Mouse (Mus musculus) heart, embryonic 16.5 days (tissue): ENCODE results near the gene 0610010K14Rik. TPM values are rescaled to one million over a fixed set of nuclear protein-coding genes. Genes with fewer than 3 reads are reported as not detected.

Source experiments
- ATAC-seq: fragments of 200-750 bp; cut with Nextera tagmentation; replicated peaks from 2 replicates; pipeline ENCODE4 v1.8.0; 2017; ENCODE audit warnings: moderate number of reproducible peaks; ENCODE audit not compliant: insufficient read depth, low FRiP score; ENCODE audit errors: extremely low read depth
- H3K27ac ChIP-seq: fragments of 300-500 bp; sonication (generic); 2 replicates; pipeline ENCODE4 v1.5.1; 2014; ENCODE audit warnings: mild to moderate bottlenecking, low read length, control low read depth, moderate library complexity
- H3K27me3 ChIP-seq: fragments of 300-500 bp; sonication (generic); 2 replicates; pipeline ENCODE4 v1.6.1; 2014; ENCODE audit warnings: low read length, mixed read lengths; ENCODE audit not compliant: control insufficient read depth, insufficient read depth
- H3K36me3 ChIP-seq: fragments of 300-500 bp; sonication (generic); 2 replicates; pipeline ENCODE4 v1.6.1; 2014; ENCODE audit not compliant: control insufficient read depth, insufficient read depth
- H3K4me1 ChIP-seq: fragments of 300-500 bp; sonication (generic); 2 replicates; pipeline ENCODE4 v1.6.1; 2014; ENCODE audit warnings: low read length, mixed read lengths; ENCODE audit not compliant: control insufficient read depth, insufficient read depth
- H3K4me2 ChIP-seq: fragments of 300-500 bp; sonication (generic); 2 replicates; pipeline ENCODE4 v1.6.1; 2014; ENCODE audit warnings: low read depth, mild to moderate bottlenecking, control low read depth, low read length
- H3K4me3 ChIP-seq: fragments of 300-500 bp; sonication (generic); 2 replicates; pipeline ENCODE4 v1.5.1; 2014; ENCODE audit warnings: mild to moderate bottlenecking, control low read depth, low read length
- H3K9ac ChIP-seq: fragments of 300-500 bp; sonication (generic); 2 replicates; pipeline ENCODE4 v1.6.1; 2014; ENCODE audit warnings: low read length, control low read depth
- H3K9me3 ChIP-seq: fragments of 300-500 bp; sonication (generic); replicated peaks from 2 replicates; pipeline ENCODE4 v1.6.1; 2016; ENCODE audit warnings: low read length; ENCODE audit not compliant: control insufficient read depth
- WGBS: fragments of 180-500 bp; shearing (Covaris S2); extraction: QIAGEN DNeasy Blood & Tissue Kit; methylation state at CpG from one replicate; pipeline ENCODE4 v1.1.7; 2014; 5-methylcytosine and 5-hydroxymethylcytosine counted together
- polyA plus RNA-seq: library from polyadenylated mRNA; unstranded; fragments of >200 nt; fragmentation: Nextera tagmentation; extraction: Ambion mirVana; gene quantifications from 2 replicates; pipeline ENCODE4 v1.2.1, GENCODE M21; 2015

Gene 0610010K14Rik
- polyA plus RNA-seq, 1 experiment from 2014 or later, result 116 TPM

DNA sequence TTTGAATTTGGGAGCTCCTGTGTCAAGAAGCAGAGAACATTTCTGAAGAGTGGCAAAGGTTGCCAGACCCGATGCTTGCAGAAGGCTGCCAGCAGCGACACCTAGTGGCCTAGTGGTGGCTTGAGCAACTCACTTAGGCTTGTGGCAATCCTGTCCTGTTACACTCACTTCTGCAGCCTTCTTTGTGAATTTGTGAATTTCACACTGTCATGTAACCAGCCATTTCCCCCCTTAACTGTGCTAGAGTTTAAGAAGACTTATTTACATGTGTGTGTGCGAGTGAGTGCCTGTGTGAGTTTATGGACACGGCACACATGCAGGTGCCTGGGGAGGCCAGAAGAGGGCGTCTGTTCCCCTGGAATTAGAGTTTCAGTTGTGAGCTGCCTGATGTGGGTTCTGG, 36.0 kb downstream of the 0610010K14Rik start:
- 37% methylated on average over 5 of the region's 5 CpGs for WGBS
- Histone ChIP-seq H3K4me1 (no peaks in the 10 kb centered on the region), H3K36me3 (no peaks in the 10 kb centered on the region), H3K9ac (no peak overlapping the region), H3K27ac (no peak overlapping the region), H3K9me3 (no peaks in the 10 kb centered on the region), H3K4me2 (no peak overlapping the region), H3K4me3 (no peak overlapping the region), H3K27me3 (no peaks in the 10 kb centered on the region)
- no peak for ATAC-seq

DNA sequence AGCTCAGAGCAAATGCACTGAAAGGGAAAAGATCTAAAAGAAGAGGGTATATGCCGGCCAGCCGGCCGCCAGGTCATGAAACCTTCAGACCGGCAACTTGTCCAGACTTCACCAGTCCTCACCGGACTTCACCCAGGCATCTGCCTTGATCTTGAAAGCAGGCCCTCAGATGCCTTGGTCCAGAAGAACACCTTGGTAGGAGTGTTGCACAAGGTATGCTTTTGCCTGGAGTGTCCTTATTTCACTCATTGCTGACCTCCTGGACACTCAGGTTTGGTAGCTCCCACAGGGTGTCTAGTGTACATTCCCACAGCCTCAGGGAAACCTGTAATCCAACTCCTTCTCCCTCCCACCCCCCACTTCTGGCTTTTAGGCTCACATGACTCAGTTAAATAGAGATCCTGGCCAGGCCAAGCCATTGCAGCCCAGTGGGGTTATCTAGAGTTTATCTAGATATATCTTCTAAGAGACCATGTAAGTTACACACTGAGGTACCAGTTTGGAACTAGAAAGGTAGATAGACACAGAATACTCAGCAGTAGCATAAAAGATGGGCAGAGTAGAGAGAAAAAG, 37.6 kb downstream of the 0610010K14Rik start:
- Histone ChIP-seq H3K27me3 (no peaks in the 10 kb centered on the region), H3K4me3 (no peak overlapping the region)
- 85% methylated on average over 5 of the region's 5 CpGs for WGBS

DNA sequence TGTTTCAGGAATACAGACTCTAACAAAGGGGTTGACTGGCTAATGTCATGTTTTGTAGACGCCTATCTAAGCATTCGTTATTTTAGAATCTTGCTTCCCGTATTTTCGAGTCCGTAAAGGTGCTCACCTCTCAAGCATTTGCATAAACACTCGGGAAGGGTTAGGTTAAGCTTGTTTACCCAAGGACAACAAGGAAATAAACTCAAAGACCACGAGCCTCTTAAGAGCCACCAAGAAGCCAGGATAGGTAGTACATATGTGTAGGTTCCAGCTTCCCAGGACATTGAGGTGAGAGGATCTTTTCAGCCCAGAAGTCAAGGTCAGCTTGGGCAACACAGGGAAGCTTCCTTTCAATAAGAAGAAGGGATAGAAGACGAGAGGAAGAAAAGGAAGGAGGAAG, 38.6 kb downstream of the 0610010K14Rik start:
- WGBS, result 74% methylated on average over 8 of the region's 8 CpGs
- Histone ChIP-seq H3K36me3 (no peaks in the 10 kb centered on the region), H3K27ac (no peak overlapping the region), H3K4me2 (no peak overlapping the region), H3K27me3 (no peaks in the 10 kb centered on the region), H3K9ac (no peak overlapping the region), H3K4me3 (no peak overlapping the region), H3K9me3 (no peaks in the 10 kb centered on the region; the same call in 1 of the 2 replicates), H3K4me1 (no peaks in the 10 kb centered on the region)
- no peak for ATAC-seq

More for the DNA sequence above, 37.6 kb downstream of the 0610010K14Rik start:
- no peaks in the 10 kb centered on the region for H3K36me3 ChIP-seq
- no peak overlapping the region for H3K27ac ChIP-seq
- ATAC-seq, result no peak
- no peaks in the 10 kb centered on the region; the same call in 1 of the 2 replicates for H3K9me3 ChIP-seq
- H3K9ac ChIP-seq, result no peak overlapping the region
- H3K4me2 ChIP-seq, result no peak overlapping the region
- no peaks in the 10 kb centered on the region for H3K4me1 ChIP-seq

DNA sequence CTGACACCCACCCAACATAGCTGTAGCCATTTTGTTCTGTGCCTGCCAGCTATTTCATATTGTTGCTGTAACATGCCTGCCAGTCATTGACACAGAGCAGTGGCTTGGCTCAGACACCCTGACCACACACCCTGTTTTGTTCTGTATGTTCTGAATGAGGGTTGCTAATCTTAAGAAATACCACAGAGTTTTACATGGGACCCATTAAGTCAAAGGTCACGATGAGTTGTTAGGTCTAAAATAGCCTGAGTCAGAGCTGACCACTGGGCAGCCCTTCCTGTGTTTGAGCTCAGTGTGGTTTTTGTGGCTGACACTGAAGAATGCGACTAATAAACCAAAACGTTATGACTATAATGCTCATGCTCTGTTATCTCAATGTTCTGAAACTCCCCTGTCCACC, 39.4 kb downstream of the 0610010K14Rik start:
- Histone ChIP-seq H3K27me3 (no peaks in the 10 kb centered on the region), H3K9ac (no peak overlapping the region), H3K4me3 (no peak overlapping the region), H3K4me1 (no peaks in the 10 kb centered on the region), H3K9me3 (no peaks in the 10 kb centered on the region; the same call in 1 of the 2 replicates), H3K36me3 (no peaks in the 10 kb centered on the region), H3K27ac (no peak overlapping the region), H3K4me2 (no peak overlapping the region)
- WGBS, result 74% methylated on average over 3 of the region's 3 CpGs
- no peak for ATAC-seq

DNA sequence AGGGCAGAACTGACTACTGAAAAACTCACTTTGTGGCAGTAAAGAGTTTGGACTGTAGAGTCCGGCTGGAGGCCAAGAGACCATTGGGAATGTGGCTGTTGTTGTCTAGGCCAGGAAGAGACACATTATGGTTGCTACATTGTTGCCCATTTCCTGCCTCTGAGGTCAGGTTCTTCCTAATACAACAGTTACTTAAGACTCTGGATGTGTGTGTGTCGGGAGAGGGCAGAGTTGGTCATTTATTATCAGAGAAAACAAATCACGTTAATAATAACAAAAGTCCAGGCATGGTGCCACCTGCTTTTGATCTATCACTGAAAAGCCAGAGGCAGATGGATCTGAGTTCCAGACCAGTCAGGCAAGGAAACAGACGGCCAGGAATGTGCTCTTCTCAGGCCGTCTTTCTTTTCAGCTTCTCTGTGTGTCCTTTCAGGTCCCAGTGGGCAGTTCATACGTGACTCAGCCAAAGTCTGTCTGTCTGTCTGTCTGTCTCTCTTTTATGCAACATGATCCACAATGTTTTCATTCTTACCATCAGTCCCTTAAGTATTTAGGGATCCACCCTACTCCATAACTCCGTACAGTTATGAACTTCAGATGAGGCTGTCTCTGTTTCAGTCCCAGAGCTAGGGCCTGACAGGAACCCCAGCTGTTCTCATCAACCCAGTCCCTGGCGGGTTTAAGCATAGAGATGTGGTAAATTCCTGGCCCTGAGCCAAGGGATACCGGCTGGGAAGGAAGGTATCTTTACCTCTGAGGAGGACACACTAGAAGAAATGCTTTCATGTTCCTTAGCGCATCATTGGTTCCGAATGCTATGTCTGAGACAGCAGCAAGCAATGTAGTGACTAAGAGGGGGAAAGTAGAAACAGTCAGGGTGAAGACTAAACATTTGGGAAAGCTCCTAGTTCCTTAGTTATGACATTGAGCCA, 44.1 kb downstream of the 0610010K14Rik start:
- ATAC-seq, result no peak
- Histone ChIP-seq H3K4me3 (no peak overlapping the region), H3K27me3 (no peaks in the 10 kb centered on the region), H3K4me2 (no peak overlapping the region), H3K4me1 (no peaks in the 10 kb centered on the region), H3K9ac (no peak overlapping the region), H3K27ac (no peak overlapping the region), H3K9me3 (no peaks in the 10 kb centered on the region; the same call in 1 of the 2 replicates), H3K36me3 (no peaks in the 10 kb centered on the region)
- 47% methylated on average over 11 of the region's 11 CpGs for WGBS

DNA sequence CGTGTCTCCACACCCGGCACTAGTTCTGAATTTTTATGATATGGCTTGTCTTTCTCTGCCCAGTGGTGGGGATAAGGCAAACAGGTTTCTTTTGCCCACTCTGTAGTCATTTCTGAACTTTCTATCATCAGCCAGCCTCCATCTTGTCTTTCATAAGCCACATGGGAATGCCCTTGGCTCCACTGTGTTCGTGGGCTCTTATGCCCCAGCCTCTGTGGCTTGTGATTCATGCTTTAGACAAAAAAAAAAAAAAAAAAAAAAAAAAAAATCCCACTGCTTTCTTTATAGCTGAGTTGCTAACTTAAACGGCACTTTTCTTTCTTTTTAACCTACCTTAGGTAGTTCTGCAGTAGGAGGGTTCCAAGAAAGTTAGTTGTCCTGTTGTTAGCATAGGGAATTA, 45.6 kb downstream of the 0610010K14Rik start:
- H3K27me3 ChIP-seq, result no peaks in the 10 kb centered on the region
- H3K4me1 ChIP-seq, result no peaks in the 10 kb centered on the region
- no peak overlapping the region for H3K9ac ChIP-seq
- H3K9me3 ChIP-seq, result no peaks in the 10 kb centered on the region; the same call in 1 of the 2 replicates
- no peak overlapping the region for H3K27ac ChIP-seq
- ATAC-seq, result no peak
- no peaks in the 10 kb centered on the region for H3K36me3 ChIP-seq
- 71% methylated on average over 4 of the region's 4 CpGs for WGBS
- H3K4me3 ChIP-seq, result no peak overlapping the region
- H3K4me2 ChIP-seq, result no peak overlapping the region

DNA sequence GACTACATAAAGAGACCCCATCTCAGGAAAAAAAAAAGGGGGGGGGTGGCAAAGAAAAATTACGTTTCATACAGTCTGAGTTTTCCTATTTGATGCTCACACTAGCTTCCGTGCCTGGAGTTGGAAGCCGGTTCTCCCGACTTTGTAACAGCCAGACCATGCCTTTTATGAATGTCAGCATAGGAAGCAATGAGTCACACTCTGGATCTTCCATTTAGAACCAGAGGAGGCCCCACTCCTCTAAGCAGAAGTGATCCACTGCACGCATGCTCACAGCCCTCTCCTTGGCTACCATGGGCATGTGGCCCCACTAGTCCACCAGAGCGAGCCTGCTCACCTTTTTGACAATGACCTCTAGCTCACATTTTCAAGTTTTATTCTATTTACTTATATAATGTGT, 46.5 kb downstream of the 0610010K14Rik start:
- Histone ChIP-seq H3K36me3 (no peaks in the 10 kb centered on the region), H3K9me3 (no peaks in the 10 kb centered on the region; the same call in 1 of the 2 replicates), H3K9ac (no peak overlapping the region), H3K27me3 (no peaks in the 10 kb centered on the region), H3K27ac (no peak overlapping the region), H3K4me2 (no peak overlapping the region), H3K4me1 (no peaks in the 10 kb centered on the region), H3K4me3 (no peak overlapping the region)
- WGBS, result 64% methylated on average over 6 of the region's 6 CpGs
- ATAC-seq, result no peak

DNA sequence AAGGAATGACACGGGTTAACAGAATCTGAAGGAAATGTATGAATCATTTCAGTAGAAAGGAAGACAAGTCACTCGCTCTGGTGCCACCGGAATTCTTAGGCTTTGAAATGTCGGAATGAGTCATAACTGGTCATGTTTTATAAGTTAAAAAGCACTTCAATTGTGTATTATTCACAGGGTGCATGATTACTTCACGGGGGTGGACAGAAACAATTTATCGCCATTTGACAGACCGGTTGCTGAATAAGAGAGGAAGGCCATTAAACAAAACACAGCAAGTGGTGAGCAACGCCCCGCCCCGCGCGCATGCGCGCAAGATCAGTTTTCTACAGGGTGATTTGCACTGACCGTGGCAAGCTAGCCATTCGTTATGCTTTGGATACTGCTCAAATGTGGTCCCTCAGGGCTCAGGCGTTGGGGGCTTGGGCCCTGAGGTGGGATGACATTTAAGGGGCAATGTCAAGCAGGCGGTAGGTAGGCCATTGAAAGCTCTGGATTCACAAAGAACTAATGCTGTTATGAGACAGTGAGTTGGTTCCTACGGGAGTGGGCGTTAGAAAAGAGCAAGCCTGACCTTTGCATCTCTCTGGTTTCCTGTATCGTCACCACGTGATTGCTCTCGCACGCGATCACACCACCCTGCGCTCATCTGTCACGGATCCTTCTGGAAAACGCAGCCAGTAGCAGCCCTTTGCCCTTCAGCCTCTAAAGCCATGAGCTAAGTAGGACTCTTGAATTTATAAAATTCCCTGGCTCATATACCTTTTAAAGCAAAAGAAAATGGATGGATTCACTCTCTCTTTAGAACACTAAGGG, 48.2 kb downstream of the 0610010K14Rik start:
- no peak for ATAC-seq
- H3K4me1 ChIP-seq, result no peaks in the 10 kb centered on the region
- WGBS, result 81% methylated on average over 28 of the region's 28 CpGs
- no peaks in the 10 kb centered on the region for H3K9me3 ChIP-seq
- H3K4me2 ChIP-seq, result no peak overlapping the region
- H3K4me3 ChIP-seq, result no peak overlapping the region
- H3K27ac ChIP-seq, result no peak overlapping the region
- H3K9ac ChIP-seq, result no peak overlapping the region
- no peaks in the 10 kb centered on the region for H3K36me3 ChIP-seq
- H3K27me3 ChIP-seq, result no peaks in the 10 kb centered on the region
